Mouse (Mus musculus): ENCODE data around the gene Gps2.
"Not testable (repeated sequence)": the region's sequence is repeated elsewhere in the genome, so short reads cannot be mapped to it uniquely, and the experiment has no call there.

The Gps2 gene

DNA sequence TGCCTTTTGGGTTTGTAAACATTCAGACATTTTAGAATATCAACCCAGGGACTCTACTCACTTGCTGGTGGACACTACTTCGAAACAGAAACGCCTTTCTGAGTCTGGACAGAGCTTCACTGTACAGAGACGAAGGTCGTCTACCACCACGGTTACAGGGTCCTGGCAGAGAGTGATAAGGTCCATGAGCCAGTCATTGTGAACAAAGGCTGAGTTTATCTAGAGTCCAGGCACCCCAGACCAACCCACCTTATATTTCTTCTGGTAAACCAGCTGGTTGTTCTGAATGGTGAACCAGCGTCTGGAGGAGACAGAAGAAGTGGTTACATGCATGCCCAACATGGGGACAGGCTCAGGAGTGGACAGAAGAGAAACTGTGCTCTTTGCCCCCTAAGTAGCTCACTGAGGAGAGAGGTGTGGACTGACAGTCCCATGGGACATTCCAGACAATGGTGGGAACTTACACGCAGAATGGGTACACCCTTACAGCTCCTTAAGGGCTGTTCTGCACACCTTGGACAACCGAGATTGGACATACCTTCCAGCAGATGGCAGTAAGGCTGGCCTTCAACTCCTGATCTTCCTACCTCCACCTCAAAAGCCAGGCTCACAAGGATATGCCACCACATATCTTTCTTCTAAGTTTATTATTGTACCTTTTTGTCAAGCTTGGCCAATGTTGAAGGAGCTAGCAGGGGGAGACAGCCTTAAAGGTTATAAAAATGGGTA lies 26.6 kb upstream of the Gps2 start:
- DNase-seq: no peak

DNA sequence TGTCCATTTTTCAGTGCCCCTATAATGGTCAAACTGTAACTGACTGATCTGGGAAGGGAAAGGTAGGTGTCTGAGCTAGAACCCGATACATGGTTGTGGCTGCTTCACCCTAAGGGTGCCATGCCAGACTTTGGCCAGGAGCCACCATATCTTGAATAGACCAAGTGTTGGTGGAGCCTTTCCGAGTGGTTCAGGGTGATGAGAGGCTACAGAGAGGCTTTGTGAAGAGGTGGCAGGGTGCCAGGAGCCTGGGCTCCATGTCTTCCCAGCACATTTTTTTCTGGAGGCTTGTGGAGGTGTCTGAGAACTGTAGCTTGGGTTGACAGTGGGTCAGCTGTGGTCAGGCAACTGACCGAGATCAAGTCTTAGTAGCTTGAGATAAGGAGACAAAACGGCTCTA lies 22.2 kb upstream of the Gps2 start:
- DNase-seq: no peak

GRCm38 (mm10) chr11:69894671-69895070 lies 19.0 kb upstream of the Gps2 start:
- DNase-seq: peak; percentile 93

DNA sequence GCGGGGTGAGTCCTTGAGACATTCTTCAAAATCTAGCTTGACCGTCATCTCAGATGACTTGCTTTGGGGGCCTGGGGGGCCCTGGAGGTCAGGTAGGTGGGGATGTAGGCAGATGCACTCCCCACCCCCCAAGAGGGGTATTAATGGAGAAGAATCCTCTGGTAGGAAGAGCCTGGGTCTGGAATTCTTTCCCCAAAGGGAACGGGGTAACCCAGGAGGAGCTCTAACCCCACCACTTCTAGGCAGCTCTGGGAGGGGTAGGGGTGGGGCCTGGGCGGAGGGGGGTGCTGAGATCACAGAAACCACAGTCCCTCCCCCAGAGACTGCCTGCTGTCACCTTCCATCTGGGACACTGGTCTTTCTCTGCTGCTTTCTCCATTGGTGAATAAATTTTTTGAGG lies 18.4 kb upstream of the Gps2 start, which contains the start of gene Acap1:
Gene Acap1 (minus strand): TSS at position 249 of the 400 bp plus-strand sequence.
- DNase-seq: peak; percentile 85

GRCm38 (mm10) chr11:69899870-69900269 lies 13.8 kb upstream of the Gps2 start:
- peak; percentile 35 for DNase-seq

DNA sequence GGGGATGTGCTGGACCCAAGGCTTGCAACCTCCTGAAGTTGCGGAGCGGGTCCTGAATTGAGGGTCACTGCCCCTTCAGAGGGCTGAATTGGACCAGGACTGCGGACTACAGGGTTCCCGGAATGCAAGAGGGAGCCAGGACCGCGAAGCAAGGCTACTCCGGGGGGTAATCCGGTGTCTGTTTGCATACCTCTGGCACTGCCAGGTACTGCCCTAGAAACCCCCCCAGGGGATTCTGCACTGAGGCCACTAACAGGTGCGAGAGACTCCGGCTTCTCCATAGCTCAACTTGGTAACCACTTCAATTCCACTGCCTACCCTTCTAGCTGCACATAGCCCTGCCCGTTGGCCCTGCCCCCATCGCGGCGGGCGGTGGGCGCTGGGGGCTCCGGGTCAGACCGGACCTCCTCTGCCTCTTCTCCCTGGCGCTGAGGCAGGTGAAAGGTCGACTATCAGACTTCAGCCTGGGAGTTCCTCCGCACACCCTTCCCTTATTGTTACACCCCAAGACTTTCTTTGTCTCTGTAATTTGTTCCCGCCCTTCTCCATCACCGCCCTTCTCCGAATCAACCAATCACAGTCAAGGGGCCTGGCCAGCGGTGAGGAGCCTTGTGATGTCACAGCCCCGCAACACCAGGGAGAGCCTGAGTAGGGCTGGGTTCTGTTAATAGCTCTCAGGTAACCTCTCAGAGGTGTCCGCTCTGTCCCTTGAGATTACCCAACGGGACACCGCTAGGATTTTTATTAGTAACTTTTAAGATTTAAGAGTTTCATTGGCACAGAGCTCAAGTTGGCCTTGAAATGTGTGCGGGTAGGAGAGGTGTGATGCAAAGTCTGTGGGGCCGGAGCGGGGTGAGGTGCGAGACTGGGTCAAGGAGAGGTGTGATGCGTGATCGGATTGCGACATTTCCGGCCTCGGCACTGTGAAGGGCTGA lies 12.9 kb upstream of the Gps2 start, which contains the start of the genes 2810408A11Rik and Neurl4:
Gene 2810408A11Rik (minus strand): TSS at position 517 of the 935 bp plus-strand sequence.
Gene Neurl4 (plus strand): TSS at position 602 of the 935 bp plus-strand sequence.
- peak; percentile 93 for DNase-seq

DNA sequence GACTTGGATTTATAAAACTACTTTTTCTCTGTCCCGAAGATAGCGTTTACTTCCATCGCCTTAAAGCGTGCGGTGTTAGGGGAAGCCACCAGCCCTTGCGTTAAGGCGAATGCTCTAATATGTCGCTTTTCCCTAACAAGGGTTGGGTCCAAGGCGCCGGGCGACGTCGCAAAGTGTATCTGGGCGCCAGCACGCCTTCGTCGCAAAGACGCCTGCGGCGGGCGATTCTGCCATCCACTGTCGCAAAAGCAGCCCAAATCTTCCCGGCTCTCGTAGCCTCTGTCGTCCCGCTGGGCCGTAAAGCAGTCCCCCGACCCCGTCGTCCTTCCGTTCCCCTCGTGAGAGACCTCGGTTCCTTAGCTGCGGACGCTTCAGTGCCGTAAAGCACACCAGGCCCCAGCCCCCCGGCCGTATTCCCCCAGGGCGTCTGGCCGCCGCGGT lies 12.3 kb upstream of the Gps2 start:
- peak; percentile 96 for DNase-seq

- DNase-seq: no peak
These were observed 11.7 kb upstream of the Gps2 start for GRCm38 (mm10) chr11:69901993-69902392.

GRCm38 (mm10) chr11:69902972-69903371 lies 10.7 kb upstream of the Gps2 start:
- DNase-seq: no peak

- no peak for DNase-seq
These were observed 9.4 kb upstream of the Gps2 start for GRCm38 (mm10) chr11:69904311-69904710.

GRCm38 (mm10) chr11:69908645-69909044 lies 5.0 kb upstream of the Gps2 start:
- DNase-seq: no peak

- no peak for DNase-seq
These were observed 4.5 kb upstream of the Gps2 start for GRCm38 (mm10) chr11:69909174-69909573.

GRCm38 (mm10) chr11:69910177-69910576 lies 3.5 kb upstream of the Gps2 start:
- no peak for DNase-seq

GRCm38 (mm10) chr11:69910781-69911560 lies 2.7 kb upstream of the Gps2 start:
- DNase-seq: no peak

DNA sequence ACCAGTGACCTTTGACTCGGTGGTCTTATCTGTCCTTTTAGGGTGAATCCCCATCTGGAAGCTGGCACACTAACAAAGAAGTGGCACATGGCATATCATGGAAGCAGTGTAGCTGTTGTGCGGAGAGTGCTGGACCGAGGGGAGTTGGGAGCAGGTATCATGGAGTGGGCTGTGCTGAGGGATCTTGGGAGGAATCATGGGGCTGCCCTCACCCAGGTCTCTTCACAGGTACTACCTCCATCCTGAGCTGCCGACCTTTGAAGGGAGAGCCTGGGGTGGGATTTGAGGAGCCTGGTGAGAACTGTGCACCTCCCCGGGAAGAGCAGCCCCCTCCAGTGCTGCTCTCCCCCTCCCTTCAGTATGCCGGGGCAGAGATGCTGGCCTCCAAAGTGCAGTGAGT lies 2.0 kb upstream of the Gps2 start:
- DNase-seq: no peak

DNA sequence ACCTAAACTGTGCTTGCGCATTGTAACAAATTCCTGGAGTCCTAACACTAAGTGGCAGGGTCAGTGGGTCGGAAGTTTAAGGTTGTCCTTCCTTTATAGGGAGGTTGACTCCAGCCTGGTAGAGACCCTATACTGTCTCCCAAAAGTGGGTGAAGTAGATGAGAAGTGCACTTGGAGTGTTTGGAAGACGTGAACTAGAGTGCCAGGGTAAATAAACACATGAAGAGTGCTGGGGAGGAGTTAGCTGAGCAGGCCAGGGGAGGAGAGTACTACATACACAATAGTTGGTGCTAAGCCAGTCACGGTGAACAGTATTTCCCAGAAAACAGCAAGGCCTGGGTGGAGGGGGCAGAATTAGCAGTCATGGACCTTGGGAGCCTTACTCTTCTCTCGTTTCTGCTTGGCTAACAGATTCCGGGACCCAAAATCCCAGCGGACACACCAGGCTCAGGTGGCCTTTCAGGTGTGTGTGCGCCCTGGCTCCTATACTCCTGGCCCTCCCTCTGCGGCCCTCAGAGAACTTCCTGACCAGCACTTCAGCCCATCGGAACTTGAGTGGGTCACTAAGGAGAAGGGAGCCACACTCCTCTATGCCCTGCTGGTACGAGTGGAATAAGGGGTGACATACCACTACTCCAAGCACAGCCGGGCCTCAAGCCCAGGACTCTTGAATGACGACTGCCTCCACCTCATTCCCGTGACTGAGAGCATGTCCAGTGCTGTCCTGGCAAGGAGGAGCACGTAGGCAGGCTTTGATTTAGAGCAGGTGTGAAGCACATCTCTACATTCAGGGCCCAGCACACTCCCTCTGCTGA lies 765 bp upstream of the Gps2 start:
- DNase-seq: no peak

GRCm38 (mm10) chr11:69914372-69914764 lies 680 bp downstream of the Gps2 start:
- no peak for DNase-seq

DNA sequence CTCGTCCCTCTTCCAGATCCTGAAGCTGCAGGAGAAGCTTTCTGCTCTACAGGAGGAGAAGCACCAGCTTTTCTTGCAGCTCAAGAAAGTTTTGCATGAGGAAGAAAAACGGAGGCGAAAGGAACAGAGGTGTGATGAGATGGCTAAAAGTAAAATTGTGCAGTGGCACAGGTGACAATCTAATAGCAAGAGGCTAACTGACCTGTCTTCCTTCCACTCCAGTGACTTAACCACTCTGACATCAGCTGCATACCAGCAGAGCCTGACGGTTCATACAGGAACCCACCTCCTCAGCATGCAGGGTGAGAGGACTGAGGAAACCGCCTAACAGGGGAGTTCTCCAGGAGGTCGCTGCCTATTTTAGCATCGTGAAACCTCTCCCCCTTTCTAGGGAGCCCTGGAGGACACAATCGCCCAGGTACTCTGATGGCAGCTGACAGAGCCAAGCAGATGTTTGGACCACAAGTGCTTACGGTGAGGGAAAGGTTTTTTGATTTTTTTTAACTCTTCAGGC lies 1.3 kb downstream of the Gps2 start:
- no peak for DNase-seq

GRCm38 (mm10) chr11:69915667-69916627 lies 2.3 kb downstream of the Gps2 start:
- DNase-seq: no peak

GRCm38 (mm10) chr11:69916652-69917378 lies 3.1 kb downstream of the Gps2 start:
- DNase-seq: not testable (repeated sequence)

Measured in thymus, postnatal 14 days (tissue).